Mouse (Mus musculus): ENCODE data around the gene Cdk10. TPM values are rescaled to one million over a fixed set of nuclear protein-coding genes. Genes with fewer than 3 reads are reported as not detected.
A peak's percentile ranks its signal among the peaks of the same experiment; 100 is the strongest.

Cdk10 gene
- polyA plus RNA-seq, 1 experiment from 2014 or later: 38.3 TPM

DNA sequence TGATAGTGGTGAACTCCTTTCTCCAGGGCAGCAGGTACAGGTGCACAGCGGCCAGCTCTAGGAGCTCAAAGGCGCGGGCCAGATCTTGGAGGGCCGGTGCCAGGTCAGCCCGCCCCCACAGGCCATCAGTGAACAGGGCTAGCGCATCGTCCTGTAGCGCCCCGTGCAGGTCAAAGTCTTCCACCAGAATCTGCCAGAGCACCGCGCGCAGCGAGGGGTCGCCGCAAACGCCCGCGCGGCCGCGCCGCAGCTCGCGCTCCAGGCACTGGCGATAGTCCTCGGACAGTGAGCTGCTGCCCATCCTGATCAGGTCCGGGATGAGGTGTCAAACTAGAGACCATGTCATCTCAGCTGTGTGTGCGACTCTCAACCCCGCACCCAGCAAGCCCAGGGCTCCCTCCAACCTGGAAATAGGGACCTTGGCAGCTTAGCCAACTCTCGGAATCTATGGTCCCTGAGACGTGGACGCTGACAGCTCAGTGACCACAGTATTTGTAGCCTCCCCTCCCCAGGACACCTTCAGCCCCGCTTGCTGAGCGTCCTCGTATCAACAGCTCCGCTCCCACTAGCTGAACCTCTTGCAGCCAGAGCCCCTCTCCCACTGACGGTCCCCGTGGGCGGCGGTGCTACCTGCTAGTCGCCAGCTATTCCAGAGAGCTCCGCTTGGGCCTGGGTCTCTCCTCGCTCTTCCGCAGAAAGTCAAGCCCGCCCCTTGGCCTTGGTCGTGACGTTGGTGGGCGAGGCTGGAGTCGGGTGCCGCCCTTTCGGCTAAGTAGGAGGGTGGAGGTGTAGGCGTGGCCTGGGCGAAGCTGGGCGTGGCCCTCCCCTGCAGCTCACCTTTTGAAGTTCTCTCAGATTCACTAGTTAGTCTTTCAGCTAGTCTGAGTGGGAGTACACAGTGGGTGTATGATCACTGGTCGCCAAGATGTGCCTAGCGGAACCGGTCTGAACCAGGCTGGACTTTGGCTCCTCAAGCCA is 11.2 kb downstream of the Cdk10 start, which contains the start of gene Spata2l:
Spata2l (minus strand) TSS at position 714 of the 978 bp plus-strand sequence.
- Histone ChIP-seq H3K9ac (peak within 1 kb of the TSS; percentile 50), H3K27ac (no peak within 1 kb of the TSS), H3K4me2 (peak within 1 kb of the TSS; percentile 83), H3K27me3 (peaks cover 46% of the 10 kb centered on the region), H3K36me3 (replicated peaks) (no peaks in the 10 kb centered on the region), H3K9me3 (no peaks in the 10 kb centered on the region), H3K4me1 (peaks cover 20% of the 10 kb centered on the region), H3K4me3 (replicated peaks) (peak within 1 kb of the TSS; percentile 46)
- ATAC-seq (ENCODE audit: low FRiP score): peak; percentile 83
- 2% methylated on average over 57 of the region's 57 CpGs for WGBS

DNA sequence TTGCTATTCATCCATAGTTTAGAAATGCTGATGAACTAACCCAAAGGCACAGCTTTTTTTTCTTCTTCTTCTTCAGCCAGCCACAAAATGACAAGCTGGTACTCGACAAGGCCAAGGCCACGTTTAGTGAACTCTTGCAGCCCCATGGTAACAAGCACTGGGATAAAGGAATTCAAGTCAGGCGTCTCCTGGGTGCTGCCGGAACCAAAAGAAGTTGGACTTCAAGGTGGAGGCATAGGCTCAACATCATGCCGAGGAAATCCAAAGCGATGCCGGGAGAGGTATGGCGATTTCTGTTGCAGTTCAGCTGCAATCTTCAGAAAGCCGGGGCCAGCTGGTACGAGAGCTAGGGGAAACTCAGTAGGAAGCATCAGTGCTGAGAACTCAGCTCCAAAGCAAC is 14.8 kb downstream of the Cdk10 start:
- WGBS: 88% methylated on average over 10 of the region's 10 CpGs
- H3K9ac ChIP-seq: no peak overlapping the region
- H3K4me3 ChIP-seq (replicated peaks): no peak overlapping the region
- no peak overlapping the region for H3K4me2 ChIP-seq
- H3K27ac ChIP-seq: no peak overlapping the region
- peaks cover 20% of the 10 kb centered on the region for H3K4me1 ChIP-seq
- peaks cover 28% of the 10 kb centered on the region for H3K27me3 ChIP-seq
- no peak for ATAC-seq (ENCODE audit: low FRiP score)
- H3K36me3 ChIP-seq (replicated peaks): peaks cover 29% of the 10 kb centered on the region
- no peaks in the 10 kb centered on the region for H3K9me3 ChIP-seq

DNA sequence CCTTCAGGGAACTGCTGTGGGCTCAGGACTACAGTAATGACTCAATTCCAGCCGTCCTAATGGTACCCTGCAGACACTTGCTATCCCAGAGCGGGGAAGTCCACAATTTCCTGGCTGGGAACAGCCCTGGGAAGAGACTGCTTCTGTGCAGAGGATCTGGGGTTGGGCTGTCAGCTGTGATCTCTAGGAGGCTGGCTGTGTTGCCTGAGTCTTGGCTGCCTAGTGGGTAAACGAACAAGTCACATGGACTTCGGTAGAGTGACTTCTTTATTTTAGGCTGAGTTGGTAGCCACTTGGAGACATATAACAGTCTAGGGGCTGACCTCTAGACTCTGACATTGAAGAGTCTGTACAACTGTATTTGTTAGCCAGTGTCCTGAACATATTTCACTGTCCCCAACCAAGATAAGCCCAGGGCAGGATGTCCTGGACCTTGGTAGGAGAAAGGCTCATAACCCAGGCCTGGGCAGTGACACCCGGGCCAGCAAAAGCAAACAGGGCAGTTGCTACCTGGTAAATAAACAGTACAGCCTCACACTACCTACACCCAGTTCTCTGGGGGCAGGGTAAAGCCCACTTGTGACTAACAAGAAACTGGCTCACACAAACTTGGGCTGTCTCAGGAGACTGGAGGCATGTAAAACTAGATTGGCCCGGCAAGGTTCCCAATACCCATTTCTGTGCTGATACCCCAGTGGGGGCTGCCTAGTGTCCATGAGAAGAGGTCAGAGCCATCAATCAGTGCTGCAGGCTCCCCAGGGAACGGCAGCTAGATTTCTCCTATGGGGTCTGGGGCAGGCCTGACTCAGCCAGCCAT is 17.7 kb downstream of the Cdk10 start:
- Histone ChIP-seq H3K27me3 (no peaks in the 10 kb centered on the region), H3K36me3 (replicated peaks) (peaks cover 58% of the 10 kb centered on the region)
- WGBS: 90% methylated on average over 7 of the region's 7 CpGs

DNA sequence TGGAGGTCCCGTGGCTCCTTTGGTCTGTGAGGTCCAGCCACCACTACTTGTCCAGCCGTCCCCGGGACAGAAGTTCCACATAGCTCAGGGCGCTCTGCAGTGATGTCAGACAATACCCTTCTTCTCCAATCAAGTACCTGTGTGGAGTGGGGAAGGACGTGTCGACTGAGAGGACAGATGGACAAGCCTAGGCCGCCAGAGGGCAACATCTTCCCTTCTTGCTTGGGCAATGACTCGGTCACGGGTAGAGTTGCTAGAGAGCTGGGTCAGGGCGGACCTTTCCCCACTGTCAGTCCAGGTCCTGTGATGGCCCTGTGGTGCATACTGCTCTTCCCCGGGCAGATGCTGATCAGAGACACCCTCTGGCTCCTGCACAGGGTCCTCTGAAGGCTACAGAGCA is 18.4 kb downstream of the Cdk10 start:
- Histone ChIP-seq H3K9me3 (no peaks in the 10 kb centered on the region), H3K27me3 (no peaks in the 10 kb centered on the region), H3K9ac (no peak overlapping the region), H3K4me3 (replicated peaks) (no peak overlapping the region), H3K4me1 (no peaks in the 10 kb centered on the region), H3K36me3 (replicated peaks) (peaks cover 66% of the 10 kb centered on the region), H3K27ac (no peak overlapping the region), H3K4me2 (no peak overlapping the region)
- no peak for ATAC-seq (ENCODE audit: low FRiP score)
- 73% methylated on average over 11 of the region's 11 CpGs for WGBS

More for the DNA sequence above, 17.7 kb downstream of the Cdk10 start:
- Histone ChIP-seq H3K4me3 (replicated peaks) (no peak overlapping the region), H3K4me1 (no peaks in the 10 kb centered on the region), H3K9me3 (no peaks in the 10 kb centered on the region), H3K27ac (no peak overlapping the region), H3K4me2 (no peak overlapping the region), H3K9ac (no peak overlapping the region)
- ATAC-seq (ENCODE audit: low FRiP score): no peak

DNA sequence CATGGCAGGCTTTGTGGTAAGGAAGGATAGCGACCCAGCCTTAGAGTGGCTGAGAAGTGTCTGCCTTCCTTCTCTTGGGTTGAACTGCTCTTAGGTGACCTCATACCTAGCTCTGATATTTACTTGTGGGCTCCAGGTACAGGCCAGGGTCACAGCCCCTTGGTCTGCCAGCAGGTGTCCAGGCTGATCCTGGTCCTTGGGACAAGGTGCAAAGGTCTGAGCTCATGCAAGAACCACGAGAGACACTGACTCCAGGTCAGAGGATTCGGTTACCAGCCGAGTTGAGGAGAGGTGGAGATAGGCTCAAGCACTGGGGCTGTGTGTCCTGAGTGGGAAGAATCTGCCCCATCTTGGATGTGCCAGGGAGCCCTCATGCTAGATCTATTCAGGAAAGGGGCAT is 19.7 kb downstream of the Cdk10 start:
- Histone ChIP-seq H3K4me2 (no peak overlapping the region), H3K27ac (no peak overlapping the region), H3K4me1 (no peaks in the 10 kb centered on the region), H3K9me3 (no peaks in the 10 kb centered on the region), H3K9ac (no peak overlapping the region), H3K4me3 (replicated peaks) (no peak overlapping the region), H3K36me3 (replicated peaks) (peaks cover 79% of the 10 kb centered on the region), H3K27me3 (no peaks in the 10 kb centered on the region)
- ATAC-seq (ENCODE audit: low FRiP score): no peak
- WGBS: 90% methylated on average over 4 of the region's 4 CpGs

DNA sequence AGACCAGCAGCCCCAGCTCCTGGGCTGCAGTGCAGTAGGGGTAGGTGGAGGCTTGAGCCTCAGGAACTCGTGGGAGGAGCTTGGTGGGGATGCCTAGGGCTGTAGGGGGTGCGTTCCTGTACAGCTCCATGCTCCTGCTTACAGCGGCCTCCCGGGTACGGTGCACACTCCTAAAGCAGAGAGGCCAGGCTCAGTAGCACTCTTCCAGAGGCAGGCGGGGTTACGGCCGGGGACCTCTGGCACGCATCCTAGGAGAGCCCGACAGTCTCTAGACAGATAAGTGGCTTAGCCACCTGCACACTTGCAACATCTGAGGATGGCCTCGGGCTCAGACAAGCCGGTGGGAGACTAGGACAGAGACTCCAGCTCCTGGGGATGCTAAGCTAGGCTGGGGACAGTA is 20.9 kb downstream of the Cdk10 start:
- 90% methylated on average over 12 of the region's 12 CpGs for WGBS
- peaks cover 89% of the 10 kb centered on the region for H3K36me3 ChIP-seq (replicated peaks)

DNA sequence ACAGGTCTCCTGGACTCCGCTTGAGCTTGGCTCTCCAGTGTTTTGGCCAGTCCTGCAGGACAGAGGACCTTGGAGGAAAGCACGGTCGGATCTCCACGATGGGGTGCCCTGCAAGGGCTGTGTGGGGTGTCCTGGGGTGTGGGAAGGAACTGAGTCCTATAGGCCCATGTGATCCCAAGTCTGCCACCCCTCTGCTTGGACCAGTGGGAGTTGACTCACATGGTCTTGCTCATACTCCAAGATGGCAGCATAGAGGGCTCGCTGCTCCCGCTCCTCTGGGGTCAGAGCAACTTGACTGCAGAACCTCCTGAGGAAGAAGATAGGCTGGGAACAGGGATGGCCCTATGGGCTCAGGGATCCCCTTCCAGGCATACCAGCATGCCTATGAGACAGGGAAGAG is 23.1 kb downstream of the Cdk10 start:
- Histone ChIP-seq H3K36me3 (replicated peaks) (peaks cover 87% of the 10 kb centered on the region), H3K9me3 (no peaks in the 10 kb centered on the region), H3K9ac (no peak overlapping the region), H3K4me2 (no peak overlapping the region), H3K4me1 (peaks cover under 1% of the 10 kb centered on the region), H3K4me3 (replicated peaks) (no peak overlapping the region), H3K27me3 (no peaks in the 10 kb centered on the region), H3K27ac (no peak overlapping the region)
- no peak for ATAC-seq (ENCODE audit: low FRiP score)
- WGBS: 98% methylated on average over 6 of the region's 6 CpGs

More for the DNA sequence above, 20.9 kb downstream of the Cdk10 start:
- Histone ChIP-seq H3K27me3 (no peaks in the 10 kb centered on the region), H3K4me2 (no peak overlapping the region), H3K9ac (no peak overlapping the region), H3K4me3 (replicated peaks) (no peak overlapping the region), H3K27ac (no peak overlapping the region), H3K4me1 (no peaks in the 10 kb centered on the region), H3K9me3 (no peaks in the 10 kb centered on the region)
- ATAC-seq (ENCODE audit: low FRiP score): no peak

DNA sequence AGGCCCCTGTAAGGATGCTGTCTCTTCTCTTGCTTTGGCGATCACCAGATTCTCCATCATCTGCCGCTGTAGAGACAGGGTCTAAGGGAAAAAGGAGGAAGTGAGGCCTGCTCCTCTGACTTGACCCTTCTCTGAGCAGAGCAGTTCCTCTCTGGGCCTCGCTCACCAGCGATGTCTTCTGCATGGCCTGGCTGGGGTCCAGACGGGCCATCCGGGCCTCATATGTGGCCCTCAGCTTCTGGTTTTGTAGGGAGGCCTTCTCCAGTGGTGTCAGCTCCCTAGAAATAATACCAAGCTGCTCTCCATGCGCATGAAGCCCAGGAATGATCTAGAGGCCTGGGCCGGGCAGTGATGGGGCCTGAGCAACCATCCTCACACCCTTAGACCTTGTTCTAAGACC is 24.0 kb downstream of the Cdk10 start:
- ATAC-seq (ENCODE audit: low FRiP score): no peak
- Histone ChIP-seq H3K4me1 (peaks cover 8% of the 10 kb centered on the region), H3K27ac (no peak overlapping the region), H3K36me3 (replicated peaks) (peaks cover 79% of the 10 kb centered on the region), H3K4me2 (no peak overlapping the region), H3K9ac (no peak overlapping the region), H3K27me3 (no peaks in the 10 kb centered on the region), H3K4me3 (replicated peaks) (no peak overlapping the region), H3K9me3 (no peaks in the 10 kb centered on the region)
- 92% methylated on average over 8 of the region's 8 CpGs for WGBS

DNA sequence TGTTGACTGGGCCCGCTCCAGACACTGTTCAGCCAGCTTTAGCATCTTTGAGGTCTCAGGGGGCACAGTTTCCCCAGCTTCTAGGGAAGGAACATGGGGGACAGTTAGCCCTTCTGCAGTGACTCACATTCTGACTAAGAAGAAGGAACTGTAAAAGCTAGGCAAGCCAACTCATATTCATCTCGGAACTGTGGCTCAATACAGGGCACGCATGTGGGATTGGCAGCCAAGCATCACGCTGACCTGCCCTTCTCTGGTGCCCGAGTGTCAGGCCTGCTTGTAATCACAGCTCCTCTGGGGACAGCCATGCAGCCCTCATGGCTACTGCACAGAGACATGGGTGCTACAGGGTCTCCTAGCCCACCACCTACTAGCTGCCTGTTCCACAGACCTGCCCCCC is 26.3 kb downstream of the Cdk10 start:
- ATAC-seq (ENCODE audit: low FRiP score): no peak
- H3K36me3 ChIP-seq (replicated peaks): peaks cover 57% of the 10 kb centered on the region
- no peak overlapping the region for H3K4me2 ChIP-seq
- H3K9me3 ChIP-seq: no peaks in the 10 kb centered on the region
- no peak overlapping the region for H3K27ac ChIP-seq
- no peak overlapping the region for H3K9ac ChIP-seq
- WGBS: 93% methylated on average over 5 of the region's 5 CpGs
- no peak overlapping the region for H3K4me3 ChIP-seq (replicated peaks)
- H3K4me1 ChIP-seq: peaks cover 22% of the 10 kb centered on the region
- H3K27me3 ChIP-seq: no peaks in the 10 kb centered on the region

DNA sequence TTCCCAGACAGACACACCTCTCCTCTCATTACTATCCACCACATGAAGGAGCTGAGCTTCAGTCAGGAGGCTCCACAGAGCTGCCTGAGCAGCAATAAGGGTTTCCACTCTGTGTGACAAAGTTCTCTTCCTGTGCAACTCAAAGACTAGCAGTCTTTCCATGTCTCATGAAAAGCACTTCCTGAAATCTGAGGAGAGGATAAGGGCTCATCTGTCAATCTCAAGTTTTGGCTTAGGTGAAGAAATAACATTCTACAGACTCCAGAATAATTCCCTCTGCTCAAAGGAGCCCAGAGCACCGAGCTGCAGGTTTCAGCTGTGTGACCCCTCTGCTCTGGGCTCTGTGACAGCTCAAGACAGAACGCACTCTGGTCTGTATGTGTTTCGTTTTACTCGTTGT is 28.3 kb downstream of the Cdk10 start:
- no peak overlapping the region for H3K27ac ChIP-seq
- H3K4me2 ChIP-seq: peak overlapping the region; percentile 97

DNA sequence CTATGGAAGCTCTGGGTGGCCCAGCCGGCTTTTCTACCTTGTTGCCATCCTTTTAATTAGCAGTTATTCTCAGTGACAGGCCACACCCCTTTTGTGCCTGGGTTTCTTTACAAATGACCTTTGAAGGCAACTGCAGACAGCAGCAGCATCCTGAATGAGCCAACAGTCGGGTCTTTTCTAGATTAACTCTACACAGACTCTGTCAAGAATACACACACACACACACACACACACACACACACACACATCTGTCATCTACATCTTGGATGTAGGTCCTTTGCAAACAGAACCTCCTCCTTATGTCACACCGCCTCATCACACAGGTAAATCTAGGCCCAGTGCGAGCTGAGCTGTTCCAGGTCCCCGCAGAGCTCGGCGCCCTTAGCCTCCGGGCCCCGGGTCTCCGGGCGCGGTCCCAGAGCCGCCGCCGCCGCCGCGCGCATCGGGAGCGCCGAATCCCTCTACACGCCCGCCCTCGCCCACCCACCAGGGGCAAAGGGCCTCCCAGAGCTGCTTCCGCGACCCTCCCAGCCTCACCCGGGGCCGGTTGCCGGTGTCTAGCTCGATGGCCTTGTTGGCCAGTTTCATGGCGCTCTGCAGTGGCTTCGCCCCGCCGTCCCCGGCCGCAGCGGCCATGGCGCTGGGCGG is 28.9 kb downstream of the Cdk10 start:
- Histone ChIP-seq H3K4me1 (peaks cover 27% of the 10 kb centered on the region), H3K4me2 (peak overlapping the region; percentile 97), H3K27me3 (no peaks in the 10 kb centered on the region), H3K36me3 (replicated peaks) (peaks cover 56% of the 10 kb centered on the region), H3K4me3 (replicated peaks) (peak overlapping the region; percentile 97), H3K27ac (peak overlapping the region; percentile 85), H3K9ac (peak overlapping the region; percentile 93), H3K9me3 (no peaks in the 10 kb centered on the region)
- peak; percentile 47 for ATAC-seq (ENCODE audit: low FRiP score)
- WGBS: under 1% methylated on average over 39 of the region's 40 CpGs

More for the DNA sequence above, 28.3 kb downstream of the Cdk10 start:
- Histone ChIP-seq H3K9ac (peak overlapping the region; percentile 93), H3K9me3 (no peaks in the 10 kb centered on the region), H3K4me1 (peaks cover 27% of the 10 kb centered on the region), H3K4me3 (replicated peaks) (peak overlapping the region; percentile 97), H3K36me3 (replicated peaks) (peaks cover 56% of the 10 kb centered on the region), H3K27me3 (no peaks in the 10 kb centered on the region)
- WGBS: 64% methylated on average over 4 of the region's 4 CpGs
- ATAC-seq (ENCODE audit: low FRiP score): no peak
